Mouse (Mus musculus) gastrocnemius, postnatal 10 days (tissue): ENCODE measurements around the gene Pced1b. TPM values are rescaled to one million over a fixed set of nuclear protein-coding genes. Genes with fewer than 3 reads are reported as not detected.

ENCODE experiments used
- DNase-seq: peaks from one replicate; pipeline ENCODE4 v3.0.0; 2021; ENCODE audit warnings: mixed read lengths
- total RNA-seq, 2 experiments: library from RNA; stranded (reverse); gene quantifications; 2 replicates each; pipeline ENCODE4 v1.2.3; 2021

Pced1b gene
- total RNA-seq, 2 experiments from 2014 or later: 4.3 to 5.6 TPM

DNA sequence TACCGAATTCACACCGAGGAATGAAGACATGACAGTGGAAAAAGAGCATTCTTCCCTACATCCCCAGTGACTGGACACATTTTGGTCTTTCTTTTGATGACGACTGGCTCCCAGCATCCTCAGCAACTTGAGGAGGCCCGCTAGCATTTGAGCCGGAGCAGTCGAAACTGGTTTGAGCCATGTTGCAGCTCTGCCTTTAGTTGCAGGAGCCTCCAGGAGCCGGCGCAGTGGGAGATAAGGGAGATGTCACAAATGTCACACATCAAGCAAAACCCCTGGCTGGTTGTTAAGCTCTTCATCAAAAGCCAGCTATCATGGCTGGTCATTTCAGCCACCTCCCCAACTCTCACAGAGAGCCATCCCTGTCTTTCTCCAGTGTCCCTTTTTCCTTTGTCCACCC is 157.6 kb downstream of the Pced1b start:
- no peak for DNase-seq

DNA sequence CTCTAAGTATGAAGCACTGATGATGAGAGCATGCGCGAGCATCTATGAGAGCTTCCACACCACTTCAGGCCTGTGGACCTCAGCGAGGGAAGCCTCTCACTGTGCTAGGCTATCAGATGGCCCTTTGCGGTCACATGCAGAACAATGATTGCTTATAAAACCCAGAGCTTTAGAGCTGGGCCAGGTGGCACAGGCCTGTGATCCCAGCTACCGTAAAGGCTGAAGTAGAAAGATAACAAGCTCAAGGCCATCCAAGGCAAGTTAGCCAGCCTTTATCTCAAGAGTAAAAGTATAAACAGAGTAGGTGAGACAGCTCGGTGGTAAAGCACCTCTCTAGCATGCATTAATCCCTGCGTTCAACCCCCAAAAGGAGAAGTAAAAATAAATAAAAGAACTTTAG is 158.1 kb downstream of the Pced1b start:
- no peak for DNase-seq

DNA sequence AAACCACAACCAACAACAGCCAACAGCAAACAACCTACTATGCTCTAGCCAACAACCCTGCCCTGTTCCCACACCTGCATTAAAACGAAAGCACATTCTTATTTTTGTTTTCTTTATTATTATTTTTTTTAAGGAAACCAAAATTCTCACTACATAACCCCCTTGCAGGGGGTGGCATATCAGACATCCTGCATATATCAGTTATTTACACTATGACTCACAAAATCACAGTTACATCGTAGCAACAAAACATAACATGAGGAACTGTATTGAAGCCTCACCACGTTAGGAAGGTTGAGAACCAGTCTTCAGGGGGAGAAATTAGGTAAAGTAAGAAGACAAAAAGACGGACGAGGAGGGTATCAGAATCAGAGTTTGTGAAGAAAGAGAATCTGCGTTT is 159.2 kb downstream of the Pced1b start:
- no peak for DNase-seq

DNA sequence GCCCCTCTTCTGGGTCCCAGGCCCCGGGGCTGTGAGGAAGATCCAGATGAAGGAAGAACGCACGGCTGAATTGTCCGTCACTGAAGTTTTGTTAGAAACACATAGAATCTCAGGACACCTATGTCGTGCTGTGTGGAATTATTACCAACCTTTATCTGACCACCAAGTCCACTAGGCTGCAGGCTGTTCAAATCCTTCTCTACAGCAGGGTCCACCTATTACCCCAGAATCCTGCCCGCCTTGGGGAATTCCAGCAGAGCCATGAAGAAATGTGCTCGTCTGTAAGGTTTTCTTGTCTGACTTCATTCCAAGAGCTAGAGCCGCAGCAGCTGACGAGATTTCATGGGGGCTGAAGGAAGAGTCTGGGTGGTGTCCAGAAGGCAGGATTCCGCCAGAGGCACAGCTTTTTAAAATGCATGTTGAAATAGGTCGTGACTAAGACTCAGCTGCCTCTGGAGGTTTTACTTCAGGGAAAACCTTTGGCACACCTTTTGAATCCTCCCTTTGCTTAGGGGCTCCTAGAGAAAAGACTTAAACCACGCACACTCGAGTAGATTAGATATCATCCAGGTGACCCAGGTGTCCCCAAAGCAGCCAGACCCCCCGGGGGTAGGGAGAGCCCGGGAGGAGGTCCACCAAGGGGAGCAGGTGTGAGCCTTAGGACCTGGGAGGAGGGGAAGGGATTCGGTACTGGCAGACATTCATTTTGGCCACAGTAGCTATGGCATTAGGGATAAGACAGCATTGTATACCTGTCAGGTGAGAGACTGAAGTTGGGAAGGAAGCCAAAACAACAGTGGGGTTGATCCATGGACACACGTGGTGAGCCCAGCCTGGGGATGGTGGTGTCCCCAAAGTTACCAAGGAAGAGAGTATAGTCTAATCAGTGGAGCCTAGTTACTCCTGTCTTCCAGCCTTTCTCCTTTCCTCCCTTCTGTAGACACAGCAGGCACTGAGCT is 160.9 kb downstream of the Pced1b start:
- DNase-seq: no peak

DNA sequence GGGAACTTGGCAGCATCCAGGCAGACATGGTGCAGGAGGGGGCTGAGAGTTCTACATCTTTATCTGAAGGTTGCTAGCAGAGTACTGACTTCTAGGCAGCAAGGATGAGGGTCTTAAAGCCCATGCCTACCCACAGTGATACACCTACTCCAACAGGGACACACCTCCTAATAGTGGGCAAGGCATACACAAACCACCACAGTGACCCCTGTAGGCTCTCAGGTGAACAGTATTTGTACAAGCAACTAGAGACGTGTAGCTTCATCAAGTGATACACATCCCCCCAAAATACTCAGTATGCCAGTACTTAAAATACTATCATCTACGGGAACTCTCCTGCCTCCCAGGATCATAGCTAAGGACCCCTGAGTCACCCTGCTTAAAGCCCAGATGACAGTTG is 164.2 kb downstream of the Pced1b start:
- DNase-seq: no peak

DNA sequence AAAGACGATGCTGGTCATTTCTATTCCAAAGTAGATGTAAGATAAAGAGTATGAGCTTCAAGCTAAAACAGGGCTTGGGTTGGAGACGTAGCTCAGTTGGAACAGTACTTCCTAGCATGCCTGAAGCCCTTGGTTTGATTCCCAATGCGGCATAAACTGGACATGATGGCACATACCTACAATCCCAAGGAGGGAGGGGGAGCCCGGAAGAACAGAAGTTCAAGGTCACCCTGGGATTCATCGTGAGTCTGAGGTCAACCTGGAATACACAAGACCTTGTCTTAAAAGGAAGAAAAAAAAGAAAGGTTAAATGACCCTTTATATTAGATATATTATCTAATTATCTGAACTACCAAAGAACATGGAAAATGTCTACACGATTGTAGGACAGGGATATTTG is 164.8 kb downstream of the Pced1b start:
- DNase-seq: no peak

DNA sequence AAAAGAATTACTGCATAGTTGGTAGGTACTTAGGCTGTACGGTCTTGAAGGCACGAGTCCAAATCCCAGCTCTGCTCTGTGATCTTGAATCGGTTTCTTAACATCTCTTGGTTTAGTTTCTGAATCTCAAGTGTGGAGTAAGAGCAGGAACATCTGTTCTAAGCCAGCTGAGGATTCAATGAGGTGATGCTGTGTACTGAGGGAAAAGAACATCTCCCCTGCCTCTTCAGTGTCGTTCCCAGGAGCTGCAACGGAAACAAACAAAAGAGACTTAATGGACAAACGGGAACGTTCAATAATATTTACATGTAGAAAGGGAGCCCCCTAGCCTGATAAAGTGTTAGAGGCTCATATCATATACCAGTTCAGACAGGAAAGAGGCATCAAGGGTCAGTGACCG is 165.4 kb downstream of the Pced1b start:
- DNase-seq: no peak

DNA sequence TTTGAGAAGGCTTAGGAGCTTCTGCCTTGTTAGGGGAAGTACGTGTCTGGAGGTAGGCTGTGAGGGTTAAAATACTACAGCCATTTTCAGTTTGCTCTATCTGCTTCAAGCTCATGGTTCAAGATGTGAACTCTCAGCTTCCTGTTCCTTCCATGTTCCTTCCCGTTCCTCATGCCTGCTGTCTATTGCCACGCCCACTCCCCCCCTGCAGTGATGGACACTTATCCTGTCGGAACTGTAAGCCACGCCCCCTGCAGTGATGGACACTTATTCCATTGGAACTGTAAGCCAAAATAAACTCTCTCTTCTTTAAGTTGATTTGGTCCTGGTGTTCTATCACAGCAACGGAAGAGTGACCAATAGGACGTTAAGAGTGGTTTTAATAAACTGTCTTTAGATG is 166.0 kb downstream of the Pced1b start:
- DNase-seq: no peak

DNA sequence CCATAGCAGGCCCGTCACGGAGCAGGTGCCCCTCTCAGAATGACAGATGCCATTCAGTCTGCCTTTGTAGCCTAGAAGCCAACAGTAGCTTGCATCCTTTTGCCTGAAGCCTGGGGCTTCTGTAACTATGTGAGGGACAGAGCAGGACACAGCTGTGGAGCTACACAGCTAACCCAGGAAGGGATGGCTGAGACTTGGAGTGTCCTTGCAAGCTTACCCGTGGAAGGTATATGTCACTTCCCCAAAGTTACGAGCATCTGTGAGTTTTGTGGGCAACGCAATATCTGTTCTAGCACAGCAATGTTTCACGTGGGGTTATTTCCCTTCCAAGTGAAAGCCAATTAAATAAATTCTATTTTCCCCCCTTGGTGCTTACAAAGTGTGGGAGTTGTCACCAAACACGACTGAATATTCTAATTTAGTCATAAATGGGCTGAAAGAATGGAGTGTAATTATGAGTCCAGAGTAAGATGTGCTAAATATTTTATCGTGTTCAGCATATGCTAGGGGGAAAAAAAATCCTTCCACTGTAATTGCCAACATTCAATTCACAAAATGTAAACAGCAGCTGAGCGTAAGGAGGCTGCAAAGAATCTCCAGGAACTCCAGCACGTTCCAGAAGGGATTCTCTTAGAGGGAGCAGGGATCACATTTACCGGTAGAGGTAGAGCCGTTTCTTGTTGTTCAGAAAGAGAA is 168.0 kb downstream of the Pced1b start:
- DNase-seq: no peak

DNA sequence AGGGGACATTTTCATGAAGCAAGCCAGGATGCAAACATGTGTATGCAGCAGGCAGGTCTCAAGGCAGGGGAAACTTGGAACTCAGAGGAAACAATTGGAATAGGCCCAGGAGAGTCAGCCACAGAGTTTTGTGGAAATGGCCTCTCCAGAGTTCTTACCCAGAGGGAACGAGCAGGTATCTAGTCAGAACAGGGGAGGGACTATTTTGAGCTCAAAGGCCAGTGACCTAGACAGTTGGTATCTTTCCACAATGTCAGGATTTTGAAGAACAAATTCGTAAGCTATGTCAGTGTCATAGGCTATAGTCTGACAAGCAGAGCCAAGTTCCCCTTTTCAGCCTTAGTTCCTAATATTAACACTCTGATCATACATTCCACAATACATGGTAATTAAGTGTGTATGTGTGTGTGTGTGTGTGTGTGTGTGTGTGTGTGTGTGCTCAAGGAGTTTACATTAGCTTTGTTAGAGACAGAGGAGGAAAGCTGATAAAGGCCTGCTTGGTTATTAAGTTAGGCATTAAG is 168.6 kb downstream of the Pced1b start:
- DNase-seq: no peak

DNA sequence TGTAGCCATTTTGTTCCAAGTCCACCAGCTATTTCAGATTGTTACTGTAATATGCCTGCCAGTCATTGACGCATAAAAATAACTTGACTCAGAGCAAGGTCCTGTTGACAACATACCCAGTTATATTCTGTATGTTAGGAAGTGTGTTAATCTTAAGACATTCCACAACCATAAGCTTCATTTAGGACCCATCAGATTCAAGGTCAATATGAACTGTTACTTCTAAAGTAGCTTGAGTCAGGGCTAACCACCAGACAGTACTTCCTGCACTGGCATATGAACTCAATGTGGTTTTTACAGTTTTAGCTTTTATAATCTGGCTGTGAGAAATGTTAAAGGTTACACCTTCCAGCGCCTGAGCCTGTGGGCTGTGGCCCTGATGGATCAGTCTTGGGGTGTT is 173.4 kb downstream of the Pced1b start:
- no peak for DNase-seq

DNA sequence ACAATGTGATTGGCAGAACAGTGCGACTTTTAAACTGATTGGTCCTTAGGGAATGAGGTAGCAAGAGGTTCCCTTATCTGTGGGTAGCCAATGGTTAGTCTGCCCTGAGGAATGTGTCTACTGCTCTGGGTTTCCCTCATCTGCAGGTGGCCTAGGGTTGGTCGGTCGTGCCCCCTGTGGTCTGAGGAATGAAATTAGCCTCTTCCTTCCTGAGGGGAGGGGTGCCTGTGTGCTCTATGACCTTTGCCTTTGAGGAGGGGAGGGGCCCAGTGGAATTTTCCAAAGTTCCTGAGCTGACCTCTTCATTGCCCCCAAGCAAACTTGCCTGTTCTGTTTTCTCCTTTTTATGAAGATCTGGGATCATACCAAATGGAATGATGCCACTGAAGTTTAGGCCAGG is 174.6 kb downstream of the Pced1b start:
- no peak for DNase-seq

DNA sequence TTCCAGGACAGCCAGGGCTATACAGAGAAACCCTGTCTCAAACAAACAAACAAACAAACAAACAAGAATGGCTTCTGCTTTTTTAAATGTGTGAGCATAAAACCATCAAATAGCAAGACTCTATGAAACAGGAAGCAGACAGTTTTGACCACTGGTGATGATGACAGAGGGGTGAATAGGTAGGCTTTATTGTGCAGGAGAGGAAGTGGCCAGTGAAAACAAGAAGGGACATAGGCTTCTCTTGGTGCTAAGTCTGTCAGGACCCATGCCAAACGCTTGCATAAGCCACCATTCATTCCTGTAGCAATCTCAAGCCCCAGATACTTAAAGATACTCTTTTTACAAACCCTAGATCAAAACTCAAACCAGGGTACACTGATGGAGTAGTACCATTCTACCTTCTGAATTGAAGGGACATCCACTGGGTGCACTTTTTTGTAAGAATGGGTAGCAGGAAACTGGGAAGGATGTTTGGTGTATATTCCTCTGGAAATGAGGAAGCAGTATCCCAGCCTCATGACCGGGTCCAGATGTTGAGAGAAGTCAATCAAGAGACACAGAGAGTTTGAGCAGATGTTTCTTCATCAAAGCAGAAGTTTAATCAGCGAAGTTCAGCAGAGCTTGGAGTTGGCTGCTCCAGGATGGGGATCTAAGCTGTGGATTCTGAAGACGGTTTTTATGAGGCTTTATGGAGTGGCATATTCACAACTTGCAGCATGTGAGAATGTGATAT is 175.5 kb downstream of the Pced1b start:
- no peak for DNase-seq

DNA sequence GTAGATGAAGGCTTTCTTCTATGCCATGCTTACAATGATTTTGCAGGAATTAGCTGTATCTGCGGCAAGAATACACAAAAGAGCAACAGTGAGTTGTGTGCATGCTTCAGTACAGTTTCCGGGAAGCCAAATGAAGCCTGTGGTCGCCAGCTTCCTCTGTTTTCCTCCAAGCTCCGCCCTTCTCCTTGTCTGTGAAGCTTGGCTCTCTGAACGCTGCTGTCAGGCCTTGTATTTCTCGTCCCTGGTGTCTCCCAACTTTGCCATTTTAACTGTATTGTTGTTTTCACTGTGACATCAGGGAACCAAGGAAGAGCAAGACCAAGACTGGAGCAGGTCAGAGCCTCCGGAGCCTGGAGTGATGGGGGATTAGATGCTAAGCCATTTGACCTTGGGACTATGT is 177.5 kb downstream of the Pced1b start:
- no peak for DNase-seq

DNA sequence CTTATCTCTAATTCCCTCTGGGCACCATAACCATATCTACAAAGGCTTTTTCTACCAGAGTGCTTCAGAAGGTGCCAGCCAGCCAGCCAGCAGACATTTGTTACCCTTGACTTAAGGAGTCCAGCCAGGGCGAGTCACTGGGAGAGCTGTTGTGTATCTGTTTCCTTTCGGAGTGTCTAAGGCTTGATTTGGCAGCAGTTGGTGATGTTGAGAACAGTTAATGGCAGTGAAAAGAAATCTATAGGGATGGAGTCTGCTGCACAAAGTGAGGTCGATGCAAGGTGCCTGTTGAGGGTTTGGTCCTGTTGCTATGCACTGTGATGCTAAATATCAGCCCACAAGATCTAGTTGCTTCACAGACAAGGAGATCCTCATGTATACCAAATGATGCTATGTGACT is 178.1 kb downstream of the Pced1b start:
- DNase-seq: no peak

DNA sequence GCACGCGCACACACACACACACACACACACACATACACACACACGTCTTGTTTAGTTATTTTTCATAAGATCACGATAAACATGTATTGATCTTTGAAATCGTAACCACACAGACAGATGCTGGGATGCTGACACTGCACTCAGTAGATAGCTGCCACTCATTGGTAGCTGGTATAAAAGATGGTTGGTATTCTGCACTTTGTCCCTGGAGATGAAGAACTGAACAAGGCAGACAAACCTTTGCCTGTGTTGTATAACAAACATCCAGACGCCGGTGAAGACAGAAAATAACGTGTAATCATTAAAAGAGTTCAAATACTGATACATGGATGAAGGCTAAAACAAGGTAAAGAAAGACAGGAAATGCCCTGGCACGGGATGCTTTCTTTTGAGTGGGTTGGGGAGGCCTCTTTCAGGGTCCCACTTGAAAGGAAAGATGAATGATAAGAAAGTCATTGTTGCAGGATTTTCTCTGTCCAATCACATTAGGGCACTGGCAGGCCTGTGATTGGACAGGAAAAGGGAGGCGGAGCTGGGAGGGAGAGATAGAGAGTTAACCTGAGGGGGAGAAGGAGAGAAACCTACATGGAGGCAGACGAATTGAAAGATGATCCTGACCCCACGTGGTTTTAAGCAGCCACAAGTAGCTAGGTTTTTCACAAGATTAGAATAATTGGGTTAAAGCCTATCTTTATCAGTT is 182.4 kb downstream of the Pced1b start:
- no peak for DNase-seq

DNA sequence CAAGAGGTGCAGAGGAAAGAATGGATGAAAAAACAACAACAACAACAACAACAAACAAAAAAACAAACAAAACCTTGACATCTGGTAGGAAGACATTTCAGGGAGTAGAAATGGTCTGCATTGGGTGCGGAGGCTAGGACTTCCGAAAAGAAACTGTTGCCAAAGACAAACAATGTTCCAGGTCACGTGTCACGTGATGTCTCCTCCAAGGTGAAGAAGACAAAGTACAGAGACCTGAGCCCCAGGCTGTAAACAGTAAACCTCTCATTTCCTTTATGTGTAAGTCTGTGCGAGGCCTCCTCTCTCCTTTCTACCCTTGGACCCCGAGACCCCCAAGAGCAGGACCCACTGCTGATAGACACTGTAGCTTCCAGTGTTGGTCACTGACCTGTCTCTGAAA is 184.6 kb downstream of the Pced1b start:
- no peak for DNase-seq

DNA sequence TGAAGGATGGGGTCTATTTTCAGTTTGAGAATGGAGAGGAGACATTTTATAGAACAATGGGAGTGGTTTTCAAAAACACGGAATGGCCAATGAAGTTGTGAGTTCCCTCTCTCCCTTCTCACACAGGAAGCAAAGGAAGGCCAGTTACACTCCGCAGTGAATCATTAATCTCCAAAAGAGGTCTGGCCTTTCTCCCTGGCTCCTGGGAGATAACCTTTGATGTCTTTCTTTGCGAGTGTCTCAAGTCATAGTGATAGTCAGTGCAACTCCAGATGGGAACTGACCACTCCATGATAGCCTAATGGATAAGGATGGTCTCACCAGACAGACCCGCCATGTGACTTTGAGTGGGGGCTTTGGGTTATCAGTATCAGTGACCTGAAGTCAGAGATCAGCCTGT is 185.3 kb downstream of the Pced1b start:
- no peak for DNase-seq
